Mouse (Mus musculus): ENCODE data around the gene Pank4.

Gene Pank4

GRCm38 (mm10) chr4:154943323-154944039 is 20.4 kb upstream of the Pank4 start:
- no peak for DNase-seq (ENCODE audit: low read depth, low spot score)

DNA sequence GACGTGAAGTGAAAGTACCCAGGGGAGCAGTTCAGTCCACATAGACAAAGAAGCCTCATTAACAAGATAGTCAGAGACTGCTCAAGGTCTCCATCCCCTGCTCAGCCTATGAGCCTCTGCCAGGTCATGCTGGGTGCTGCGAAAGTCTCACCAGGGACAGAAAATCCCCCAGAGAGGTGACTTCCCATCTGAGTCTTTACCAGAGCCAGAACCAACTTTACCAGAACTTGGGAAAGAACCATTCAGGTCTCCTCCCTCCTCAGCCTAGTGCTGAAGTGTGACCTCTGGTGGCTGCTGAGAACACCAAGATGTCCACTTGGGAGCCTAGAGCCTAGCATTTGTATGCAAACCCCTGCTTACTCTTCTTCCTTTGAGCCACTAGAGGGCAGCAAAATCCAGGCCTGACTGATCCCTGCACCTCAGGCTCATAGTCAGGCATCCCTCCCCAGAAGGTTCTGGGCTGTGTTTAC is 19.8 kb upstream of the Pank4 start:
- DNase-seq (ENCODE audit: low read depth, low spot score): peak; percentile 89

GRCm38 (mm10) chr4:154946319-154946718 is 17.6 kb upstream of the Pank4 start:
- no peak for DNase-seq (ENCODE audit: low read depth, low spot score)

GRCm38 (mm10) chr4:154948066-154948939 is 15.6 kb upstream of the Pank4 start:
- DNase-seq (ENCODE audit: low read depth, low spot score): no peak

GRCm38 (mm10) chr4:154948940-154949588 is 14.9 kb upstream of the Pank4 start:
- no peak for DNase-seq (ENCODE audit: low read depth, low spot score)

- DNase-seq (ENCODE audit: low read depth, low spot score): no peak
Measured at GRCm38 (mm10) chr4:154949589-154949982, 14.3 kb upstream of the Pank4 start.

GRCm38 (mm10) chr4:154952461-154953241 is 11.3 kb upstream of the Pank4 start:
- DNase-seq (ENCODE audit: low read depth, low spot score): no peak

DNA sequence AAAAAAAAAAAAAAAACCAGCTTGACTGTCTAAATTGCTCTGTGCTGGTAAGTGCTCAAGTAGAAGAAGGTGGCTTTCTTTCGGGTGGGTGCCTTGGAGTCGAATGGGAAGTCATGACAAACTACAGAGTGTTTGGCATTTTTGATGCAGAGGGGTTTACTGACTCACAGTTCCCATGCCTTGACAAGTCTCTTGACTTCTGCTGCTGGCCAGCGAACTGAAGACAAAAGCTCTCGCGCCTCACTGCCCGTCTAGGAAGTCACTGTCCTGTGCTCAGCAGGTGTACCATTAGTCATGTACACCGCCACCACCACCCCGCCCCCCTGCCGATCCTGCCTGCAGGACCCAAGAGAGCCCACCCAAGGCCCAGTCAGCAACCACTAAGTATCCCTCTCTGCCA is 7.3 kb upstream of the Pank4 start:
- DNase-seq (ENCODE audit: low read depth, low spot score): no peak

DNA sequence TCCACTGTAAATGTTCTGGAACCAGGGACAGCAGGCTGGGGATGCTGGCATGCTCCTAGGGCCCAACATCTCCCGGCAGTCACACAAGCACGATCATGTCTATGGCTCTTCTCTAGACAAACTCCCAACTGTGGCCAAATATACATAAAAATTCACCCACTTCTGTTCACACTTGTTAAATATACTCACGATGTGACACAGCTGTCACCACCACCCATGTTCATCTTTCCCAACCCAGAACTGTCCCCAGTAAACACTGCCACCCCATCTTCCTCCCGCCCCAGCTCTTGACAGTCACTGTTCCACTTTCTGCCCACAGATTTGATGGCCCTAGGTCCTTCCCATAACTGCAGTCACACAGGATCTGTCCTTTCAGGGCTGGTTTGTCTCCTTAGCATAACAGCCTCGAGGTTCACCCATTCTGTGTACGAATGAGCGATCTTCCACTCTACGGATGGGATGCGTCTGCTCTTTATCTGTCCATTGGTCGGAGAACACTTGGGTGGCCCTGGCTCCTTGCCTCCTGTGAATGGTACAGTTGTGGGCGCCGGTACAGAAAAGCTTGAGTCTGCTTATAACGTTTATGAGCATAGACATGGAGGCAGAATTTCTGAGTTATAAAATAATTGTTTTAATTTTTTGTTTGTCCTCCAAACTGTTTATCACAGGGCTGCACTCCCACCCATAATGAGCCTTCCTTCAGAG is 6.5 kb upstream of the Pank4 start:
- no peak for DNase-seq (ENCODE audit: low read depth, low spot score)

DNA sequence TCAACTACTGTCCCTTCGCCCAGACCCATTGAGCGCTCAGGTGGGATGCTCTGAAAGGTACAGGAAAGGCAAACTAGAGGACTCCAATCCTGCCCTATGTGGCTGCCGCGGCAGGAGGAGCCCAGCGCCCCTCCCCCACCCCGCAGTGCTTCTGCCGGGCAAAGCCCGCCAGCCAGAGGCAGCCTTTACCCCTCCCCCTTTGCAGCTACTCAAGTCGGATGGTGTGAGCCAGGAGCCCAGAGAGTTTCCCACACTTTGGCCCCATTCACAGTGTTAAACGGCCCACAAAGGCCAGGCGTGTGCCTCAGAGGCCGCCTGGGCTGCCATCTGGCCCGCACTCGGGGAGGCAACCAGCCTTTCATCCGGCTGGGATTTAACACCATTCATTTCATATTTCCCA is 5.8 kb upstream of the Pank4 start:
- no peak for DNase-seq (ENCODE audit: low read depth, low spot score)

DNA sequence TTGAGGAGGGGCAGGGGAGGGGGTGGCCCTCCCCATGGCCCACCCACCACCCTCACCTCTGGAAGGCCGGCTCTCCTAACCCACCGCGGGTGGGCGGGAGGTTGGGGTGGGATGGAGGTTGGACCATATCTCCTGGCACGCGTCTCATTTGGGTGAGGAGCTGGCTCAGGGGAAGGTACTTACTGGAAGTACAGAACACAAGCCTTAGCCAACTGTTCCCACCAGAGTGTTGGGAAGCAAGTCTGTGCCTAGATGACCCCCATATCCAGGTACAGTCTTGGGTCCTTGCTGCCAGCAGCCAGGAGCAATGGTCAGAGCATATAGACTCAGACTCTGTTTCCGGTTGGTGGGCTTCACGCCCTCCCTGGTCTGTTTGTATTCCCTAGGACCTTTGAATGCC is 5.3 kb upstream of the Pank4 start:
- DNase-seq (ENCODE audit: low read depth, low spot score): no peak

DNA sequence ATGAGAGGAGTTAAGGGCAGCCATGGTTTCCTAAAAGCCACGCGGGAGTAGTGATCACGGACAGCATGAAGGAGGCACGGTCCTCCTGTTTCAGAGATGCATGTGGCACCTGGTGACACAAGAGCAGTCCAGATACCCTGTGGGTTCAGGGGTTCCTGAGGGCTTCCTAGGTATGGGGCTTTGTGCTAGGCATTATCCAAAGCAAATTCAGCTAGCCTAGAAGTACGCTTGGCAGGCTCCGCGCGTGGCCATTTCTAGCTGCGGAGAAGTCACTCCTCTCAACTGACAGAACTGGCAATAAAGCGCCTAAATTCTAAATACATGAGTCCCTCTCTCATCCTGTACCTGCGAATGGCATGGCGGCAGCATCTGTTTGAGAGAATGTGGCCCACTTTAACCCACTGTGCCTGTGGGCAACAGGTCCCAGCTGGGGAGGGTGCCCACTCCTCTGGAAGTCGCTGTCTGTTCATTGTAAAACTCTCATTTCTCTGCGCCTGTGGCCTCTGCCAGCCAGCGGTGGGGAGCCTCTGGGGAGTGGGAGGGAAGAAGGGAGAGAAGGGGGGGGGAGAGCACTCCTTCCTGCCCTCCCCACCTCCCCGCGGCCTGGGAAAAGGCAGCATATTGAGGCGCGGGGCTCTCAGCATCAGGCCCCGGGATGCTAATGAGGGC is 3.8 kb upstream of the Pank4 start:
- DNase-seq (ENCODE audit: low read depth, low spot score): no peak

DNA sequence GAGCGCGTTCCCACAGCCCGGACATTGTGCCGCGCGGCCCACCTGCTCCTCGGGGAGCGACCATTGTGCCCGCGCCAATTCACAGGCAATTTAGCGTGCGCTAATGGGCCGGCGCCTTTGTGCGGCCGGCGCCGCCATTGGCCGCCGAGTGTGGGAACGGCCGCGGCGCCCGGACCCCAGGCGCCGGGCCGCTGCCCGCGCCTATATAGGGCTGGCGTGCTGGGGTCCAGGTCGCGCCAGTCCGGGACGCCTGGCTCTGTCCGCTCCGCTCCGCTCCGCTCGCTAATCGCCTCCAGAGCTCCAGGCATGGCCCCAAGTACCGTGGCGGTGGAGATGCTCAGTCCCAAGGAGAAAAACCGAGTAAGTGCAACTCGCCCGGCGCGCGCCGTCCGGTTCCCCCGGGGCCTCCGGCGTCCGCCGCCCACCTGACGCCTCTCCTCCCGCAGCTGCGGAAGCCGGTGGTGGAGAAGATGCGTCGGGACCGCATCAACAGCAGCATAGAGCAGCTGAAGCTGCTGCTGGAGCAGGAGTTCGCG is 3.2 kb upstream of the Pank4 start, which contains the start of gene Hes5:
Gene Hes5 (plus strand): TSS at position 234 of the 536 bp plus-strand sequence.
- no peak for DNase-seq (ENCODE audit: low read depth, low spot score)

DNA sequence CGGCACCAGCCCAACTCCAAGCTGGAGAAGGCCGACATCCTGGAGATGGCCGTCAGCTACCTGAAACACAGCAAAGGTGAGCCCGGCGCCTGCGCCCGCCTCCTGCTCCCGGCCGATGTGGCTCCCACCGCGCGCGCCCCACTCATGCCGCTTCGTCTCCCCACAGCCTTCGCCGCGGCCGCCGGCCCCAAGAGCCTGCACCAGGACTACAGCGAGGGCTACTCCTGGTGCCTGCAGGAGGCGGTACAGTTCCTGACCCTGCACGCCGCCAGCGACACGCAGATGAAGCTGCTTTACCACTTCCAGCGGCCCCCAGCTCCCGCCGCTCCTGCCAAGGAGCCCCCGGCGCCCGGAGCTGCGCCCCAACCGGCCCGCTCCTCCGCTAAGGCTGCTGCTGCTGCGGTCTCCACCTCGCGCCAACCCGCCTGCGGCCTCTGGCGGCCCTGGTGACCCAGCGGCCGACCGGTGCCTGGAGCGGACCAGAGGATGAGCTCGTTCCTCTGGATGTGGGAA is 2.6 kb upstream of the Pank4 start:
- no peak for DNase-seq (ENCODE audit: low read depth, low spot score)

GRCm38 (mm10) chr4:154961911-154962310 is 2.0 kb upstream of the Pank4 start:
- DNase-seq (ENCODE audit: low read depth, low spot score): no peak

DNA sequence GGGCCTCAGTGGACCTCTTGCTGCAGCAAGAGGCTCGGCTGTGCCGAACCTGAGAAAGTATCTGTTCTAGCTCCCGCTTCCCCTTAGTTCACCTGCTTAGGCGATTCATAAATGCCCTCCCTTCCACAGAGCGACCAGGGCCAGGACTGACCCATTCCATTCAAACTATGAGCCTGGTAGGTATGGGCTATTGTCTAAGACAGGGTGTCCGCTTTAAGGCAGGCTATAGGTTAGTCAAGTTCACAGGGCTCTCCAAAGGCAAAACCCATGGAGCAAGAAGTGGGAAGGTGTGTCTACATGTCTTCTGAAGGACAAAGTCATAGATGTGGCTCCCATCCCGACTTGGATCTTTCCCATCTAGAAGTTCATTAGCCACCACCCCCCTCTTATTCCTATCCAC is 1.2 kb upstream of the Pank4 start:
- no peak for DNase-seq (ENCODE audit: low read depth, low spot score)

DNA sequence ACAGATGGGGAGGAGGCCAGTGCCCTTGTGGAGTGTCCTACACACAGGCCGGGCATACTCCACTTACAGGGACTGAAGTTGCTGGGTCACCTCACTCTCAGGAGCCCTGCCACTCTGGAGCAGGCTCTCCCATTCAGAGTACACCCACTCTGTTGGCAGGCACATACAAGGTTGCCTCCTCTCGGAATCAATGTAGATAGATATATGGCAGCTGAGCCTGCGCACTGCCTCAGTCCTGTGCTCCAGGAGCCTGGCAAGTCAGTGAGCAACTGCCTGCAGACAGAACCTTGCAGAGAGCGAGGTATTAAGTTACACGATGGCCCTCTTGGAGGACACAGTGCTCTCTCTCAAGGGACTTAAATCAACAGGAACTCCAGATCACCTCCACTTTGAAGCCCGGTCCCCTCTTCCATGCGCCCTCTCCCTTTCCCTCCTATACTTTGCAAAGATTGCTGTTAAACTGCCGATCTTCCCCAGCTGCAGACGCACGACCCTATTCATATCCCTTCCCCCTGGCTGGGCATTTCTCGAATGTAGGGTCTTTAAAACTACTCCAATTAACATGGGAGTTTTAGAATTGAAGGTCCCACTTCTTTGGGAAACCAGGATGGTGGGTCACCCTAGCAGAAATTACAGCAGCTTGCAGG is 610 bp upstream of the Pank4 start:
- DNase-seq (ENCODE audit: low read depth, low spot score): no peak

DNA sequence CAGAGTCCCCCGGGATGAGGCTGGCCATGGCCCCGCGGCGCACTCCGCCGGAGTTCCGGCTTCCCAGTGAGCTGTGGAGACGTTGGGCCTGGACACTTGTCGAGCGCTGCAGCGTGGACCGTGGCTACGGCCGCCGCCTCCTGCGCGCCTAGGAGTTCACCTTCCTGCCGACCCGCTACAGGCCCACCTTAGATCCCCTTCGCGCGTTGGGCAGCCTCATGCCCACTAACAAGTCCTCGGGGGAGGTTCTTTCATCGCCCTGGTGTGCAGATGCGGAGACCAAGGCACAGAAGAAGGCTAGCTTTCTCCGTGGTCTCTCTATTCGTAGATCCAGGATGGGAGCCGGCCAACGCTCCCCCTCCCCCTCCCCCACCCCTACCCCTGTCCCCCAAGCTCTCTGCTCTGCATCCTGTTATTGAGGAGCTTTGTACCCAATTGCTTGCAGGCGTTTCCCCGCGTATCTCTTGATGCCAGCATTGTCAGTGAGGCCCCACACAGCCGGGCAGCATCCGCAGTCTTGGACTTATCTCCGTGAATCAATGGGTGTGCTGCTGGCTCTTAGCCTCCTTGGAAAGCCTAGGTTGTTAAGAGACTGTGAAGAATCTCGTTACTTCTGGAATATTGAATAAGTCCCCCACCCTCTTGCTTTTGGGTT is 785 bp downstream of the Pank4 start:
- peak; percentile 60 for DNase-seq (ENCODE audit: low read depth, low spot score)

DNA sequence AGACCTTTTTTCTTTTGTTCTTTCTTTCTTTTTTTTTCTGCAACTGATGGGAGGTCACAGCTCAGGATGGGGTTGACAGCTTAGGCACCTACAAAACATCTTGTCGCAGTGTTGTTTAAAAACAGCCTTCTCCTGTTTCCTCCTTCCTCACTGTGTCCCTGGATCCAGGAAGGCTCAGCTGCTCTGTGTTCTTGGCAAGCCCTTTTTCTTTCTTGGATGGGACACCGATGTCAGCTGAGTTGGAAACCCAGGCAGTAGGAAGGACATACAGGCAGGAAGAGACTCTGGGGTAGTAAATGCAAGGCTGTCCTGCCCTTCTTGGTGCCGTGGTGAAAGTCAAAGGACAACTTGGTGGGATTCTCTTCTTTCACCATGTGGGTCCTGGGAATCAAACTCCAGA is 1.9 kb downstream of the Pank4 start:
- no peak for DNase-seq (ENCODE audit: low read depth, low spot score)

All from c-Kit-negative CD71-positive TER-119-positive erythroid progenitor cells, embryonic 14.5 days (primary cell).